Mouse (Mus musculus): Measurements from ENCODE around the gene Esrra. TPM values are rescaled to one million over a fixed set of nuclear protein-coding genes. Genes with fewer than 3 reads are reported as not detected.

Gene Esrra
- polyA plus RNA-seq, 1 experiment = 175 TPM

Other genes starting within 250 kb of the Esrra start
- gene Rps6ka4, start 81.2 kb downstream of the Esrra start, polyA plus RNA-seq (2012; rRNA removed) = 25.1 and 30.9 TPM in 2 replicates
- 6.7 and 11.6 TPM in 2 replicates for gene Ccdc88b, start 63.6 kb downstream of the Esrra start, polyA plus RNA-seq (2012; rRNA removed)
- gene Trmt112, start 12.1 kb downstream of the Esrra start, polyA plus RNA-seq (2012; rRNA removed) = 79.9 and 88.6 TPM in 2 replicates
- 177 and 243 TPM in 2 replicates for gene Prdx5, start 11.7 kb downstream of the Esrra start, polyA plus RNA-seq (2012; rRNA removed)
- 0.19 TPM in 1 of 2 replicates, not detected in the other for gene Catsperz, start 3.6 kb upstream of the Esrra start, polyA plus RNA-seq (2012; rRNA removed)
- gene Kcnk4, start 12.7 kb upstream of the Esrra start, polyA plus RNA-seq (2012; rRNA removed) = not detected in 2 replicates
- 78.2 and 105 TPM in 2 replicates for gene Bad, start 20.0 kb upstream of the Esrra start, polyA plus RNA-seq (2012; rRNA removed)
- 63.3 and 70.7 TPM in 2 replicates for gene Gpr137, start 20.7 kb upstream of the Esrra start, polyA plus RNA-seq (2012; rRNA removed)
- gene Ppp1r14b, start 53.2 kb upstream of the Esrra start, polyA plus RNA-seq (2012; rRNA removed) = 98.4 and 98.9 TPM in 2 replicates
- 383 and 614 TPM in 2 replicates for gene Plcb3, start 54.7 kb upstream of the Esrra start, polyA plus RNA-seq (2012; rRNA removed)
- 63.9 and 76.9 TPM in 2 replicates for gene Fkbp2, start 58.7 kb upstream of the Esrra start, polyA plus RNA-seq (2012; rRNA removed)
- 17.2 and 17.5 TPM in 2 replicates for gene Vegfb, start 65.8 kb upstream of the Esrra start, polyA plus RNA-seq (2012; rRNA removed)
- 44.6 and 46.9 TPM in 2 replicates for gene Dnajc4, start 70.8 kb upstream of the Esrra start, polyA plus RNA-seq (2012; rRNA removed)
- 59.3 and 68.1 TPM in 2 replicates for gene Nudt22, start 74.3 kb upstream of the Esrra start, polyA plus RNA-seq (2012; rRNA removed)
- 10.0 and 11.4 TPM in 2 replicates for gene Trpt1, start 74.3 kb upstream of the Esrra start, polyA plus RNA-seq (2012; rRNA removed)
- gene Fermt3, start 97.7 kb upstream of the Esrra start, polyA plus RNA-seq (2012; rRNA removed) = 17.3 and 20.1 TPM in 2 replicates
- 43.9 and 51.2 TPM in 2 replicates for gene Stip1, start 118.2 kb upstream of the Esrra start, polyA plus RNA-seq (2012; rRNA removed)
- gene Macrod1, start 135.0 kb upstream of the Esrra start, polyA plus RNA-seq (2012; rRNA removed) = 19.2 and 22.4 TPM in 2 replicates
- gene Flrt1, start 183.9 kb upstream of the Esrra start, polyA plus RNA-seq (2012; rRNA removed) = 0.14 TPM in 2 replicates

All from large intestine, adult 2 months (tissue).